Mouse (Mus musculus) hindbrain, embryonic 14.5 days (tissue): Measurements from ENCODE around the gene Ssh2. TPM values are rescaled to one million over a fixed set of nuclear protein-coding genes. Genes with fewer than 3 reads are reported as not detected.

Experiments used
- ATAC-seq: fragments of 200-750 bp; cut with Nextera tagmentation; 2 replicates; pipeline ENCODE4 v1.8.0; 2017; ENCODE audit warnings: moderate number of reproducible peaks, mild to moderate bottlenecking, moderate TSS enrichment, moderate library complexity; ENCODE audit not compliant: low FRiP score
- DNase-seq: peaks from one replicate; pipeline ENCODE4 v3.0.0-alpha.2; 2015; ENCODE audit warnings: low spot score
- H3K27ac ChIP-seq: fragments of 300-500 bp; sonication (generic); 2 replicates; pipeline ENCODE4 v1.5.1; 2014; ENCODE audit warnings: mild to moderate bottlenecking, moderate library complexity
- H3K27me3 ChIP-seq: fragments of 300-500 bp; sonication (generic); 2 replicates; pipeline ENCODE4 v1.6.1; 2014; ENCODE audit warnings: mild to moderate bottlenecking, low read length, mixed read lengths; ENCODE audit not compliant: control insufficient read depth, insufficient read depth
- H3K36me3 ChIP-seq: fragments of 300-500 bp; sonication (generic); replicated peaks from 2 replicates; pipeline ENCODE4 v1.6.1; 2014; ENCODE audit not compliant: control insufficient read depth, insufficient read depth
- H3K4me1 ChIP-seq: fragments of 300-500 bp; sonication (generic); replicated peaks from 2 replicates; pipeline ENCODE4 v1.6.1; 2014; ENCODE audit warnings: antibody characterized with exemption, low read length, mixed read lengths; ENCODE audit not compliant: control insufficient read depth, insufficient read depth
- H3K4me2 ChIP-seq: fragments of 300-500 bp; sonication (generic); replicated peaks from 2 replicates; pipeline ENCODE4 v1.6.1; 2014; ENCODE audit warnings: mild to moderate bottlenecking, moderate library complexity
- H3K4me3 ChIP-seq: fragments of 300-500 bp; sonication (generic); replicated peaks from 2 replicates; pipeline ENCODE4 v1.5.1; 2014; ENCODE audit warnings: mild to moderate bottlenecking, low read length
- H3K9ac ChIP-seq: fragments of 300-500 bp; sonication (generic); 2 replicates; pipeline ENCODE4 v1.6.1; 2014
- H3K9me3 ChIP-seq: fragments of 300-500 bp; sonication (generic); 2 replicates; pipeline ENCODE4 v1.6.1; 2016; ENCODE audit warnings: low read length; ENCODE audit not compliant: control insufficient read depth
- WGBS: fragments of 180-500 bp; shearing (Covaris S2); extraction: QIAGEN DNeasy Blood & Tissue Kit; methylation state at CpG from one replicate; pipeline ENCODE4 v1.1.7; 2014; 5-methylcytosine and 5-hydroxymethylcytosine counted together
- polyA plus RNA-seq: library from polyadenylated mRNA; unstranded; fragments of >200 nt; fragmentation: Nextera tagmentation; extraction: Ambion mirVana; gene quantifications from 2 replicates; pipeline ENCODE4 v1.2.1, GENCODE M21; 2014

Ssh2 gene
- polyA plus RNA-seq, 1 experiment from 2014 or later: 23.2 TPM

GRCm38 (mm10) chr11:77493512-77494343 lies 277.6 kb downstream of the Ssh2 start, which contains the start of gene Git1:
Gene Git1 (plus strand): TSS chr11:77493562.
- 2% methylated on average over 55 of the region's 74 CpGs for WGBS
- peaks cover 58% of the 10 kb centered on the region for H3K4me1 ChIP-seq
- ATAC-seq: no peak

GRCm38 (mm10) chr11:77494344-77494676 lies 278.2 kb downstream of the Ssh2 start:
- peak overlapping the region; percentile 93 for H3K9ac ChIP-seq
- ATAC-seq (no peak), DNase-seq (no peak)
- no peaks in the 10 kb centered on the region for H3K27me3 ChIP-seq
- peaks cover 59% of the 10 kb centered on the region for H3K4me1 ChIP-seq
- H3K36me3 ChIP-seq: peaks cover 5% of the 10 kb centered on the region
- no peaks in the 10 kb centered on the region for H3K9me3 ChIP-seq
- peak overlapping the region; percentile 88 for H3K27ac ChIP-seq
- H3K4me3 ChIP-seq: peak overlapping the region; percentile 87
- WGBS: 29% methylated on average over 4 of the region's 4 CpGs
- peak overlapping the region; percentile 88 for H3K4me2 ChIP-seq

More at GRCm38 (mm10) chr11:77493512-77494343, 277.6 kb downstream of the Ssh2 start, which contains the start of gene Git1:
- Histone ChIP-seq H3K4me2 (peak within 1 kb of the TSS; percentile 88), H3K9ac (peak within 1 kb of the TSS; percentile 93), H3K27ac (peak within 1 kb of the TSS; percentile 88), H3K27me3 (no peaks in the 10 kb centered on the region), H3K9me3 (no peaks in the 10 kb centered on the region), H3K4me3 (peak within 1 kb of the TSS; percentile 96), H3K36me3 (no peaks in the 10 kb centered on the region; the same call in 1 of the 2 replicates)
- no peak for DNase-seq

- ATAC-seq (no peak), DNase-seq (no peak)
- Histone ChIP-seq H3K36me3 (peaks cover 10% of the 10 kb centered on the region), H3K4me2 (peak overlapping the region; percentile 88), H3K4me3 (peak overlapping the region; percentile 87), H3K27me3 (no peaks in the 10 kb centered on the region), H3K9ac (peak overlapping the region; percentile 93), H3K9me3 (no peaks in the 10 kb centered on the region), H3K4me1 (peaks cover 59% of the 10 kb centered on the region), H3K27ac (no peak overlapping the region)
- WGBS: 72% methylated on average over 6 of the region's 6 CpGs
Observed at GRCm38 (mm10) chr11:77494782-77495181, 278.7 kb downstream of the Ssh2 start.

GRCm38 (mm10) chr11:77495507-77495906 lies 279.4 kb downstream of the Ssh2 start:
- Histone ChIP-seq H3K4me2 (peak overlapping the region; percentile 88; the same call in 1 of the 2 replicates), H3K4me1 (peaks cover 53% of the 10 kb centered on the region), H3K9ac (0 out of 2 replicates have a peak overlapping the region, but pooled peaks have one; percentile 93)

GRCm38 (mm10) chr11:77497341-77497756 lies 281.3 kb downstream of the Ssh2 start:
- Histone ChIP-seq H3K27me3 (no peaks in the 10 kb centered on the region), H3K9ac (no peak overlapping the region), H3K27ac (0 out of 2 replicates have a peak overlapping the region, but pooled peaks have one; percentile 36), H3K4me3 (no peak overlapping the region), H3K9me3 (no peaks in the 10 kb centered on the region), H3K36me3 (peaks cover 32% of the 10 kb centered on the region), H3K4me1 (peaks cover 42% of the 10 kb centered on the region), H3K4me2 (no peak overlapping the region)
- DNase-seq (no peak), ATAC-seq (no peak)
- 21% methylated on average over 6 of the region's 6 CpGs for WGBS

More at GRCm38 (mm10) chr11:77495507-77495906, 279.4 kb downstream of the Ssh2 start:
- Histone ChIP-seq H3K27me3 (no peaks in the 10 kb centered on the region), H3K27ac (no peak overlapping the region), H3K36me3 (peaks cover 17% of the 10 kb centered on the region), H3K4me3 (no peak overlapping the region), H3K9me3 (no peaks in the 10 kb centered on the region)
- no peak for DNase-seq
- no peak for ATAC-seq

- WGBS: 22% methylated on average over 4 of the region's 4 CpGs
- H3K9me3 ChIP-seq: no peaks in the 10 kb centered on the region
- ATAC-seq: no peak
- 0 out of 2 replicates have a peak overlapping the region, but pooled peaks have one; percentile 28 for H3K9ac ChIP-seq
- no peaks in the 10 kb centered on the region for H3K27me3 ChIP-seq
- H3K27ac ChIP-seq: 0 out of 2 replicates have a peak overlapping the region, but pooled peaks have one; percentile 36
- peaks cover 38% of the 10 kb centered on the region for H3K4me1 ChIP-seq
- DNase-seq: no peak
- H3K4me3 ChIP-seq: no peak overlapping the region
- peaks cover 37% of the 10 kb centered on the region for H3K36me3 ChIP-seq
- no peak overlapping the region for H3K4me2 ChIP-seq
Observed at GRCm38 (mm10) chr11:77497851-77498250, 281.8 kb downstream of the Ssh2 start.

- peak overlapping the region; percentile 35; the same call in 1 of the 2 replicates for H3K27ac ChIP-seq
- no peak for DNase-seq
- WGBS: 68% methylated on average over 12 of the region's 12 CpGs
- no peak overlapping the region for H3K4me2 ChIP-seq
- H3K4me3 ChIP-seq: no peak overlapping the region
- H3K27me3 ChIP-seq: no peaks in the 10 kb centered on the region
- peaks cover 43% of the 10 kb centered on the region for H3K36me3 ChIP-seq
- H3K9ac ChIP-seq: 0 out of 2 replicates have a peak overlapping the region, but pooled peaks have one; percentile 28
- H3K4me1 ChIP-seq: peaks cover 38% of the 10 kb centered on the region
- H3K9me3 ChIP-seq: no peaks in the 10 kb centered on the region
- no peak for ATAC-seq
Observed at GRCm38 (mm10) chr11:77498261-77499139, 282.4 kb downstream of the Ssh2 start.

GRCm38 (mm10) chr11:77499354-77499753 lies 283.3 kb downstream of the Ssh2 start:
- no peak for DNase-seq
- ATAC-seq: no peak
- Histone ChIP-seq H3K9me3 (no peaks in the 10 kb centered on the region), H3K9ac (no peak overlapping the region), H3K36me3 (peaks cover 52% of the 10 kb centered on the region), H3K4me2 (no peak overlapping the region), H3K4me3 (no peak overlapping the region), H3K27me3 (no peaks in the 10 kb centered on the region), H3K27ac (no peak overlapping the region), H3K4me1 (peaks cover 33% of the 10 kb centered on the region)
- 82% methylated on average over 7 of the region's 7 CpGs for WGBS
